Mouse (Mus musculus) common myeloid progenitor, adult 5-6 weeks (primary cell): ENCODE results near the gene Kdr. TPM values are rescaled to one million over a fixed set of nuclear protein-coding genes. Genes with fewer than 3 reads are reported as not detected.
A peak's percentile ranks its signal among the peaks of the same experiment; 100 is the strongest.
"Not testable (repeated sequence)": the region's sequence is repeated elsewhere in the genome, so short reads cannot be mapped to it uniquely, and the experiment has no call there.

Experiments used
- ATAC-seq: replicated peaks from 2 replicates; pipeline ENCODE4 v1.8.0; 2016; ENCODE audit warnings: low read depth, mild to moderate bottlenecking, moderate TSS enrichment, inconsistent platforms; ENCODE audit not compliant: poor library complexity, severe bottlenecking
- total RNA-seq: library from RNA; stranded (forward); fragments of 200-1000, 187-1606 nt; gene quantifications from 2 replicates; pipeline ENCODE4 v1.2.3, GENCODE M21; 2017

Kdr gene
- total RNA-seq, 1 experiment from 2014 or later, result 0.46 TPM

- ATAC-seq, result peak; percentile 87
Observed at GRCm38 (mm10) chr5:75961741-75962469, 16.4 kb downstream of the Kdr start.

GRCm38 (mm10) chr5:75959809-75960208 is 18.4 kb downstream of the Kdr start:
- ATAC-seq, result peak; percentile 40; the same call in 1 of the 2 replicates

- ATAC-seq, result no peak
Observed at GRCm38 (mm10) chr5:75956526-75956925, 21.7 kb downstream of the Kdr start.

GRCm38 (mm10) chr5:75955876-75956275 is 22.4 kb downstream of the Kdr start:
- no peak for ATAC-seq

- peak; percentile 50; the same call in 1 of the 2 replicates for ATAC-seq
Observed at GRCm38 (mm10) chr5:75954778-75955330, 23.4 kb downstream of the Kdr start.

- no peak for ATAC-seq
Observed at GRCm38 (mm10) chr5:75954218-75954617, 24.0 kb downstream of the Kdr start.

GRCm38 (mm10) chr5:75952131-75952795 is 26.0 kb downstream of the Kdr start:
- no peak for ATAC-seq

- ATAC-seq, result no peak
Observed at GRCm38 (mm10) chr5:75950866-75951265, 27.4 kb downstream of the Kdr start.

- no peak for ATAC-seq
Observed at GRCm38 (mm10) chr5:75945394-75945793, 32.9 kb downstream of the Kdr start.

GRCm38 (mm10) chr5:75943301-75943700 is 35.0 kb downstream of the Kdr start:
- no peak for ATAC-seq

- no peak for ATAC-seq
Observed at GRCm38 (mm10) chr5:75941775-75942580, 36.3 kb downstream of the Kdr start.

- ATAC-seq, result peak; percentile 59
Observed at GRCm38 (mm10) chr5:75939144-75939732, 39.0 kb downstream of the Kdr start.

- no peak for ATAC-seq
Observed at GRCm38 (mm10) chr5:75938012-75938411, 40.2 kb downstream of the Kdr start.

- ATAC-seq, result no peak
Observed at GRCm38 (mm10) chr5:75936223-75936622, 42.0 kb downstream of the Kdr start.

- no peak for ATAC-seq
Observed at GRCm38 (mm10) chr5:75935225-75935624, 43.0 kb downstream of the Kdr start.

GRCm38 (mm10) chr5:75934201-75934600 is 44.1 kb downstream of the Kdr start:
- ATAC-seq, result no peak

- ATAC-seq, result peak; percentile 91
Observed at GRCm38 (mm10) chr5:75933521-75934044, 44.7 kb downstream of the Kdr start.

GRCm38 (mm10) chr5:75931458-75931857 is 46.8 kb downstream of the Kdr start:
- not testable (repeated sequence) for ATAC-seq

GRCm38 (mm10) chr5:75929960-75930359 is 48.3 kb downstream of the Kdr start:
- no peak for ATAC-seq

GRCm38 (mm10) chr5:75922677-75923076 is 55.6 kb downstream of the Kdr start:
- ATAC-seq, result no peak
